Mouse (Mus musculus): ENCODE measurements around the gene Anks3. TPM values are rescaled to one million over a fixed set of nuclear protein-coding genes. Genes with fewer than 3 reads are reported as not detected.

The Anks3 gene
- polyA plus RNA-seq, 1 experiment from 2014 or later: 68.2 TPM

DNA sequence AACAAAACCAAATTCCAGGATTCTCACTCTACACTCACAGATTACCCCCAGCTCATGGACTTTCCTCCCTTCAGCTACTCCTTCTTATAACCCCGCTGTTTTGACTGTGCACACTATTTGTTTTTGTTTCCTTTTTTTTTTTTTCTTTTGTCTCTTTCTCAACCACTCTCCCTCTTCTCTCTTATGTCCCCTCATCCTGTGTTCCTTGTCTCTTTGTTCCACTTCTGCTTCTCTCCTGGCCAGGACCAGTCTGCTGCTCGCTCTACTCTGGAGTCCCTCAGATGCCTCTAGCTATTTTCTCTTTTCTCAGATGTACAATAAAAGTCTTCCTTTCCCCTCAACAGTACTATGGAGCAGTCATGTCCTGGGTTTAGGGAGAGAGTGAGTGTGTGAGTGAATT is 61.6 kb downstream of the Anks3 start:
- H3K9me3 ChIP-seq: no peaks in the 10 kb centered on the region
- H3K27me3 ChIP-seq: no peaks in the 10 kb centered on the region
- no peak overlapping the region for H3K9ac ChIP-seq (replicated peaks)
- 79% methylated on average over 2 of the region's 2 CpGs for WGBS
- ATAC-seq (ENCODE audit: low FRiP score, low read depth): no peak
- peaks cover 6% of the 10 kb centered on the region; the same call in 1 of the 2 replicates for H3K4me1 ChIP-seq
- H3K4me2 ChIP-seq (replicated peaks): no peak overlapping the region
- no peak overlapping the region for H3K27ac ChIP-seq (replicated peaks)
- no peak overlapping the region for H3K4me3 ChIP-seq
- H3K36me3 ChIP-seq: no peaks in the 10 kb centered on the region

DNA sequence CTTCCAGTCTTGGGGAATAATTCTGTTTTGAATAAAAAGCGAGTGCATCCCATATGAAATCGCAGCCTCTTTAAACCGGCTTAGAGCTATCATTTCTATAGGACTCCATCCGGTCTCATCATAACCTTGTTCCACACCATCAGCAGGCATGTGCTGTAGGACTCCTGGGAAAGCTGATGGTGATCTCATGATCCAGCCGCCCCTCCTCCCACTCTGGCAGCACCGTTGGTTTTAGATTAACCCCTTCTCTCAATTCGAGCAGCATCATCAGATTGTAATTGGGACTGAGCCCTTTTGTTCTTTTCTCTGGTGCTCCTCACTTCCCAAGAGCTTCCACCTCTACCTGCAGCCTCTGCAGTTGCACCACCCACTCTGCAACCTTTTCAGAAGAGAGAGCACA is 62.8 kb downstream of the Anks3 start:
- H3K4me1 ChIP-seq: peaks cover 6% of the 10 kb centered on the region; the same call in 1 of the 2 replicates
- H3K4me2 ChIP-seq (replicated peaks): no peak overlapping the region
- H3K9me3 ChIP-seq: no peaks in the 10 kb centered on the region
- no peak for ATAC-seq (ENCODE audit: low FRiP score, low read depth)
- H3K4me3 ChIP-seq: no peak overlapping the region
- no peaks in the 10 kb centered on the region for H3K27me3 ChIP-seq
- no peak overlapping the region for H3K9ac ChIP-seq (replicated peaks)
- 58% methylated on average over 7 of the region's 7 CpGs for WGBS
- H3K36me3 ChIP-seq: no peaks in the 10 kb centered on the region
- H3K27ac ChIP-seq (replicated peaks): peak overlapping the region; percentile 12; the same call in 1 of the 2 replicates

DNA sequence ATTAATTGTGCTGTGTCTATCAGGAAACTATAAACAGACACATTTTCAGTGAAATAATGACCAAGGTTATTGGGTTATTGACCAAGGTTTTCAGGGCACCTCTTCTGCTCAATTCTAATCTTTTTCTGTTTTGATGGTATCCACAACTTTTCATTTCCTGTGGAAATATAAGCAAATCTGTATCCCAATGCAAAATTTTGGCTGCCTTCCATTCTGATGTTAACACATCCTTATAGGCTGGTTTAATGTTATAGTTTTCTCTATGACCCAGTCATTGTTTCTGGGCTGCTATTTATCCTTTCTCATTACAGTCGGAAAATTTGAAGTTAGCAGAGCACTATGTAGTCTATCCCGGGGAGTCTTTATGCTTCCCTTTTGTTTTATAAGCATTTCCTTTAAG is 64.3 kb downstream of the Anks3 start:
- no peaks in the 10 kb centered on the region for H3K9me3 ChIP-seq
- no peak overlapping the region for H3K27ac ChIP-seq (replicated peaks)
- no peak for ATAC-seq (ENCODE audit: low FRiP score, low read depth)
- no peak overlapping the region for H3K9ac ChIP-seq (replicated peaks)
- no peak overlapping the region for H3K4me3 ChIP-seq
- no peak overlapping the region for H3K4me2 ChIP-seq (replicated peaks)
- peaks cover 6% of the 10 kb centered on the region; the same call in 1 of the 2 replicates for H3K4me1 ChIP-seq
- WGBS: 87% methylated on average over 2 of the region's 2 CpGs
- H3K36me3 ChIP-seq: no peaks in the 10 kb centered on the region
- H3K27me3 ChIP-seq: no peaks in the 10 kb centered on the region

DNA sequence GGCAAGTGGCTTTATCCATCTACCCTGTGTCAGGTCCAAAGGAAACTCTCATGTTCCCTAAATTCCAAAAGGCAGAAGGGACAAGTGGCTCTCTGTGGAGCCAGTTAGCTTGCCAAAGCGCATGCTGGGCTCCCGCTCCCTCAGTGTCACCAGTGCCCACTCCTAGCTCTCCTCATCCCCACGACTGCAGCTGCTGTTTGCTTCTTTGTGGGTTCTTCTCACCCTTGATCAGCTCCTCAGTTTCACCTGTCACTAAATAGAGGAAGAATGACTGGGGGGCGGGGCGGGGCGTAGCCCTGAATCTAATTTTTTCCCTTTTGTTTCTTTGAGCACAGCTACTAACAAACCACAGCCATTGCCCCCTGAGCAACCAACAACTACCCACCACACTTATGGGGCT is 65.1 kb downstream of the Anks3 start:
- ATAC-seq (ENCODE audit: low FRiP score, low read depth): no peak
- WGBS: 89% methylated on average over 6 of the region's 6 CpGs

DNA sequence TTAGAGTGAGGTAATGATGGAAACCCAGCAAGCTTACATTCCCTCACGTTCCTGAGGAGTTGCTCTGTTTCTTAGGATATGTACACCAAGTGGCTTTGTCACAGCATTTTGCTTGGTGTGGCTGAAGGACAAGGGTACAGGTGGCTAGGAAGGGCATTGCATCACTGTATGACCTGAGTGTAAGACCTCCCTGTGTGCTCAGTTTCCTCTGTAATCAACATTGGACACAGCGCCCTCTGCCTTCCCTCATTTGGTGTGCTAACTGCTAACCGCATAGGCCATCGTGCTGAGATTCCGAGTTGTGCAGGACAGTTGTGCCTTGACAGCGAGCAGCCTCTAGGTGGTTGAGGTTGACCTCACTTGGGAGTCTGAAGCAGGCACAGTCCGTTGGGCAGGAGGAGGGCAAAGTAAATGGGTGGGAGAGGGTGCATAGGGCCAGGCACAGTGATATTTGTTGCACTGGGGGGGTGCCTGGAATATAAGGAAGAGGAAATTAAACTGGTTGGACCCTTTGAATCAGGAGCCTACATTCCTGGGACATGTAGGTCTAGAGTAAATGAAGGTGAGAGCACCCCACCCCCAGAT is 66.8 kb downstream of the Anks3 start:
- H3K4me3 ChIP-seq: no peak overlapping the region
- H3K4me1 ChIP-seq: peaks cover 6% of the 10 kb centered on the region; the same call in 1 of the 2 replicates
- H3K9me3 ChIP-seq: no peaks in the 10 kb centered on the region
- no peaks in the 10 kb centered on the region for H3K27me3 ChIP-seq
- no peak overlapping the region for H3K4me2 ChIP-seq (replicated peaks)
- no peaks in the 10 kb centered on the region for H3K36me3 ChIP-seq
- no peak overlapping the region for H3K9ac ChIP-seq (replicated peaks)
- H3K27ac ChIP-seq (replicated peaks): no peak overlapping the region
- no peak for ATAC-seq (ENCODE audit: low FRiP score, low read depth)
- 55% methylated on average over 7 of the region's 7 CpGs for WGBS

More for the DNA sequence above, 65.1 kb downstream of the Anks3 start:
- Histone ChIP-seq H3K9me3 (no peaks in the 10 kb centered on the region), H3K27me3 (no peaks in the 10 kb centered on the region), H3K27ac (replicated peaks) (no peak overlapping the region), H3K9ac (replicated peaks) (no peak overlapping the region), H3K4me3 (no peak overlapping the region), H3K36me3 (no peaks in the 10 kb centered on the region), H3K4me2 (replicated peaks) (no peak overlapping the region), H3K4me1 (peaks cover 6% of the 10 kb centered on the region; the same call in 1 of the 2 replicates)

DNA sequence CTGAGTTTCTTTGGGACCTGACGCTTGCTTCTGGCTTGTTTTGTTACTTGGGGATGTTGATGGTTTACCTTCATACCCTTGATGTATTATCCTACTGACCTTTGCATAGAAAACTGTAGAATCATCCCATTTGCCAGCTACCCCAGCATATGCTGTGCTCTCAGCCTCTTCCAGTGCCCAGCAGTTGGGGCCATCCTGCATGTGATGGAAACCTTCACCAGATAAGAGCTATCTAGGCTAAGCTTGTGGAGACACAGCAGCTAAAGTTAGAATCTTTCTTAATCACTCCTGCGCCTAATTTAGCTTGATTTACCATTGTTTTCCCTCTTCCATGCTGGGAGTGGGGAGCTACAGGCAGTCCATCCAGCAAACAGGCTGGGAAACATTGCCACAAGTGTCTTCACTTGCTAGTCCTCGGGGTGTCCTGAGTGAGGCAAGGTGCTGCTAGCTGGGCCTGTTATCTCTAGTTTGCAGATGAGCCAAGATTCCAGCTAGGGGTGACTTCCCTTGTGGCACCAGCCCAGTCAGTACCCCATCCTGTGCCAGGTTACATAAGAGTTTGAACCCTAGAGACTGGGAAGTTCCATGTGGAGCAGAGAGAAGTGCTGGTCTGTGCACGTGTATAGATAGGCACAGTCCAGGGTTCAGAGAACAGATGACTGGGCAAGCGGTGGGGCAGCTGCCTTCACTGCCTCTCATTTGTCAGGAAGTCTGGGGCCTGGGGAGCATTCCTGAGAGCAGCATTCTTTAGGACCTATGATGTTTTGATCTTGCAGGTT is 67.6 kb downstream of the Anks3 start:
- Histone ChIP-seq H3K4me1 (peaks cover 6% of the 10 kb centered on the region; the same call in 1 of the 2 replicates), H3K9me3 (no peaks in the 10 kb centered on the region), H3K27me3 (no peaks in the 10 kb centered on the region), H3K27ac (replicated peaks) (no peak overlapping the region), H3K4me3 (no peak overlapping the region), H3K4me2 (replicated peaks) (no peak overlapping the region), H3K36me3 (0 out of 2 replicates have a peak, but pooled peaks cover 1% of the 10 kb centered on the region), H3K9ac (replicated peaks) (no peak overlapping the region)
- 75% methylated on average over 5 of the region's 5 CpGs for WGBS
- ATAC-seq (ENCODE audit: low FRiP score, low read depth): no peak

DNA sequence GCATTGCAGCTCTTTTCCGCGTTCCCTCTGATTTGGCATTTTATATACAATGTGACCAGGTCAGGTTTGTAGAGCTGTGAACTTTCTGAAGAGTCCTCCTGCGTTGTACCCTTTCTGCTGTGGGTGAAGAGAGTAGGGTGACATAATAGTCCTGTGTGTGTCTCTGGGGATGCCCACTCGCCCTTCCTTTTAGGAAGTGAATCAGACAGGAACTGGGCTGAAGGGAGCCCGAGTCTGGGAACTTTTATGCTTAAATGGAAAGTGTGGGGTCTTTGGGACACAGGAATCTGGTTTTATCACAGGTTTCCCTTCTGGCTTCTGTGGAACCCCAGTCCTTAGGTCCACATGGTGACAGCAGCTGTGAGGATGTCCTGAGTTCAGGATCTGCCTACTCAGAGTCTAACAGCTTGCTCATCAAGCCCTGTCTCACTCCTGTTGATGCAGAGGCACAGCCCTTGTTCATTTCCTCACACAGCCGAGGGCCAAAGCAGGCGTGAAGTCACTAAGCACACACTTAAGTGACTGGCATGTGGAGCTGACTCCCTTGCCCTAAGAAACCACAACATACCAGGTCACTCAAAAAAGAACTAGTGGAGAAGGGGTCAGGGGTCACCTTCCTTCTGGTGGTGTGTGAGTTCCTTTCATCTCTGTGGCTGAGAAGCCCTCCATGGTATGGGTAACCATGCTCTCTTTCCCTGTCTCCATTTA is 69.7 kb downstream of the Anks3 start:
- H3K9me3 ChIP-seq: no peaks in the 10 kb centered on the region
- no peak overlapping the region for H3K27ac ChIP-seq (replicated peaks)
- H3K4me1 ChIP-seq: 0 out of 2 replicates have a peak, but pooled peaks cover 5% of the 10 kb centered on the region
- 0 out of 2 replicates have a peak, but pooled peaks cover 3% of the 10 kb centered on the region for H3K36me3 ChIP-seq
- no peak for ATAC-seq (ENCODE audit: low FRiP score, low read depth)
- 84% methylated on average over 7 of the region's 7 CpGs for WGBS
- H3K27me3 ChIP-seq: no peaks in the 10 kb centered on the region
- H3K9ac ChIP-seq (replicated peaks): no peak overlapping the region
- H3K4me3 ChIP-seq: no peak overlapping the region
- H3K4me2 ChIP-seq (replicated peaks): no peak overlapping the region

DNA sequence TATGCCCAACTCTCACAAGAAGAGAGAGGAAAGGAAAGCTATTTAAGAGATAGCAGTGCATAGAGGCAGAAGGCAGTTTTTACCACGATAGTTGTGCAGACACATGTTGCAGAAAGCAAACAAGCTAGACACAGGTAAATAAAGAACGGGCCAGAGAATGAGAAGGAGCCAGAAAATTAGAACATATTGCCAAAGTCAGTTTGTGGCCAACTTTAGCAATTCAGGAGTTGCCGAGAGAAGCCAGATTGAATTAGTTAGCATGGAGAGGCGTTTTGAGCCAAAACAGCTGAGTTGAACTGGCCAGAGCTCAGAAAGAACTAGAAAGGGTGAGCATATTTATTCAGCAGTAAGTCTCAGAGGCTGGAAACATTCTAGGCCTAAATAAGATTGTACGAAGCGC is 71.8 kb downstream of the Anks3 start:
- Histone ChIP-seq H3K27me3 (no peaks in the 10 kb centered on the region), H3K9me3 (no peaks in the 10 kb centered on the region), H3K9ac (replicated peaks) (no peak overlapping the region), H3K27ac (replicated peaks) (no peak overlapping the region), H3K4me1 (peaks cover 18% of the 10 kb centered on the region), H3K4me2 (replicated peaks) (no peak overlapping the region), H3K36me3 (0 out of 2 replicates have a peak, but pooled peaks cover 3% of the 10 kb centered on the region), H3K4me3 (no peak overlapping the region)
- WGBS: 96% methylated on average over 6 of the region's 6 CpGs
- no peak for ATAC-seq (ENCODE audit: low FRiP score, low read depth)

Other genes with a start within 250 kb of the Anks3 start
- gene Nmral1, start 244.8 kb downstream of the Anks3 start, polyA plus RNA-seq (2016; fragmentation: Nextera tagmentation; extraction: Ambion mirVana): 131 and 141 TPM in 2 replicates
- gene Hmox2, start 237.8 kb downstream of the Anks3 start, polyA plus RNA-seq (2016; fragmentation: Nextera tagmentation; extraction: Ambion mirVana): 70.1 and 81.0 TPM in 2 replicates
- gene Cdip1, start 173.9 kb downstream of the Anks3 start, polyA plus RNA-seq (2016; fragmentation: Nextera tagmentation; extraction: Ambion mirVana): 95.4 and 100 TPM in 2 replicates
- 0.69 and 0.75 TPM in 2 replicates for gene 4930562C15Rik, start 128.8 kb downstream of the Anks3 start, polyA plus RNA-seq (2016; fragmentation: Nextera tagmentation; extraction: Ambion mirVana)
- 31.7 and 31.9 TPM in 2 replicates for gene Ubald1, start 83.9 kb downstream of the Anks3 start, polyA plus RNA-seq (2016; fragmentation: Nextera tagmentation; extraction: Ambion mirVana)
- gene Mgrn1, start 78.0 kb downstream of the Anks3 start, polyA plus RNA-seq (2016; fragmentation: Nextera tagmentation; extraction: Ambion mirVana): 83.2 and 88.5 TPM in 2 replicates
- 117 and 124 TPM in 2 replicates for gene Nudt16l1, start 25.4 kb downstream of the Anks3 start, polyA plus RNA-seq (2016; fragmentation: Nextera tagmentation; extraction: Ambion mirVana)
- gene Sept12, start 33.6 kb upstream of the Anks3 start, polyA plus RNA-seq (2016; fragmentation: Nextera tagmentation; extraction: Ambion mirVana): not detected in 2 replicates
- gene Smim22, start 43.1 kb upstream of the Anks3 start, polyA plus RNA-seq (2016; fragmentation: Nextera tagmentation; extraction: Ambion mirVana): 0.98 TPM in 1 of 2 replicates, not detected in the other
- gene Rogdi, start 49.3 kb upstream of the Anks3 start, polyA plus RNA-seq (2016; fragmentation: Nextera tagmentation; extraction: Ambion mirVana): 90.2 and 95.8 TPM in 2 replicates
- 235 and 240 TPM in 2 replicates for gene Glyr1, start 85.7 kb upstream of the Anks3 start, polyA plus RNA-seq (2016; fragmentation: Nextera tagmentation; extraction: Ambion mirVana)
- gene Ubn1, start 85.9 kb upstream of the Anks3 start, polyA plus RNA-seq (2016; fragmentation: Nextera tagmentation; extraction: Ambion mirVana): 26.3 and 26.6 TPM in 2 replicates
- gene Ppl, start 168.2 kb upstream of the Anks3 start, polyA plus RNA-seq (2016; fragmentation: Nextera tagmentation; extraction: Ambion mirVana): 0.89 and 1.4 TPM in 2 replicates
- 1.3 TPM in 2 replicates for gene Sec14l5, start 182.9 kb upstream of the Anks3 start, polyA plus RNA-seq (2016; fragmentation: Nextera tagmentation; extraction: Ambion mirVana)
- 11.2 and 12.9 TPM in 2 replicates for gene Nagpa, start 239.8 kb upstream of the Anks3 start, polyA plus RNA-seq (2016; fragmentation: Nextera tagmentation; extraction: Ambion mirVana)

All from midbrain, embryonic 12.5 days (tissue).